Mouse (Mus musculus) gonadal fat pad, adult 2 months (tissue): ENCODE data around the gene Plekhg2. TPM values are rescaled to one million over a fixed set of nuclear protein-coding genes. Genes with fewer than 3 reads are reported as not detected.

Source experiments
- DNase-seq: peaks from one replicate; pipeline ENCODE4 v3.0.0-alpha.2; 2012; ENCODE audit warnings: low read depth
- polyA plus RNA-seq: library from polyadenylated mRNA; depleted of rRNA; stranded (reverse); fragments of >200 nt; gene quantifications from 2 replicates; pipeline ENCODE4 v1.2.3, GENCODE M21; 2012

Gene Plekhg2
- polyA plus RNA-seq, 1 experiment, result 21.5 TPM

GRCm38 (mm10) chr7:28367663-28368275 is 4.6 kb downstream of the Plekhg2 start:
- DNase-seq, result no peak

- DNase-seq, result no peak
Observed at GRCm38 (mm10) chr7:28362441-28363060, 9.8 kb downstream of the Plekhg2 start.

DNA sequence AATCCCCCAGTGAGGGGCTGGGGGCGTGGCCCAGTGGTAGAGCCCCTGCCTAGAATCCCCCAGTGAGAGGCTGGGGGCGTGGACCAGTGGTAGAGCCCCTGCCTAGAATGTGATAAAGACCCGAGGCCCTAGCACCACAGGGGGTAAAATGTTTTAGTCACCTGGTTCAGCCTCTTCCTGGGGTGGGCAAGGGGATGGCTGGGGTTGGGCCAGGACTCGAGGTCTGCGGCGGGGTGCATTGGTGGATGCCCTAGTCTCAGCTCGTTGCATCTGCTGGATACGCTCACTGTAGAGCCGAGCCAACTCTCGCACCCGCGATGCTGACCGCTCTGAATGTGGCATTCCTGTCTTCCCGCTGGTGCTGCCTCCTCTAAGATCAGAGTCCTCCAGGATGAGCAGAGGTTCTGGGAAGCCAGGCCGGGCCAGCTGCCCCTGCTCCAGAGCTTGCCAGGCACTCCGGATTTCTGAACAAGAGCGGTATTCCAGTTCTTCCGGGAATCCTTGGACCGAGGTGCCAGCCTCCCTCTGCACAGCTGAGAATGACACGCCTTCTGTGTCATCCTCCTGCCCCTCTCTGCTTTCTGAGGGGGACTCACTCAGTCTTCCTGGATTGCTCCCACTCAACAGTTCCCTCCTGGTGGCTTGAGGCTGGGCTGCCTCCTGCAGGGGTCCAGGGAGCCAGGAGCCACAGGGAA is 10.6 kb downstream of the Plekhg2 start:
- no peak for DNase-seq

- DNase-seq, result no peak
Observed at GRCm38 (mm10) chr7:28360291-28360690, 12.1 kb downstream of the Plekhg2 start.

DNA sequence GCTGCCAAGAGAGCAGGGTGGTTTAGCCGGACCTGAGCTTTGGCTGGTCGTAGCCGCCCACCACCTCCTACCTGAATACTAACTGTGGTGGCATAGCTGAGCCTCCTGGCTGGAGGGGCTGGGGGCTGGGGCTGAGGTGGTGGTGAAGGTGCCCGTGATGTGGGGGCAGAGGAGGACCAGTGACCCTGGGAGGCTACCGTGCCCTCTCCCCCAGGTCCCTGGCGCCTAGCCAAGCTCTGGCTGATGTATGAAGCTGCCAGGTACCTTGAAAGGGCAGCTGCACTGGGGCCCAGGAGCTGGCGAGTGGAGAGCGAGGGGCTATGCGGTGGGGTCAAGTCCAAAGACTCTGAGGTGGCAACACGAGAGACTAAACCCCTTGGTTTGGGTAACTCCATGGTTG is 12.5 kb downstream of the Plekhg2 start:
- DNase-seq, result no peak

DNA sequence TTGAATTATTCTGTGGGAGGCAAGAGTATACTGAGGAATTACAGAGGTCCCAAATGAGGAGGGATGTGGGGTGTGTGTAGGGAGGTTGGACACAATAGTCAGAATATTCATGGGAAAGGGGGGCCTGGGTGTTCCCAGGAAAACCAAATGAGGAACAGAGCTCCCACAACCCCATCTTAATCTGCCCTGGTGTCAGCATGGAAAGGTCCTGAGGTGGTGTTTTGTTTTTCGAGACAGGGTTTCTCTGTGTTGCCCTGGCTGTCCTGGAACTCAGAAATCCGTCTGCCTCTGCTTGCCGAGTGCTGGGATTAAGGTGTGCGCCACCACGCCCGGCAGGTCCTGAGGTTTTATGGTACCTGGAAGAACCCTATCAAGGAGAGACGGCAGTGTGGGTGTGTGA is 14.0 kb downstream of the Plekhg2 start:
- DNase-seq, result no peak

GRCm38 (mm10) chr7:28357984-28358383 is 14.4 kb downstream of the Plekhg2 start:
- no peak for DNase-seq

DNA sequence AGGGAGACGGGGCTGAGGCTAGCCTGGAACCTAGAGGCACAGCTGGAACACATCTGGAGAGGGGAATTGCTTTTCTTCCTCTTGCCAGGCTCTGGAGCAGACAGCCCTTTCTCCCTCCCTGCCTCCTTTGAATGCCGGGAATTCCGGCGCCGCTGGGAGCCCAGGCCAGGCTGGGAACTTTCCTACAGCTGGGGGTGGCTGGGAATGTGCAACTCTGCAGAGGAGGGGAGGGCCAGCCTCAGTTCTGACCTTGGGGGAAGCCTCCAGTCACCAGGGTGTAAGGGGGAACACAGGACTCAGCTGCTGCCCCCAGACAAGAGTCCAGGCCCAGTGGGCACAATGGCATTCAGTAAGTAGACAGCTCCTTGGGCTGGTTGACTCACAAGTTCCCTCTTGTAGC is 15.4 kb downstream of the Plekhg2 start:
- DNase-seq, result no peak

DNA sequence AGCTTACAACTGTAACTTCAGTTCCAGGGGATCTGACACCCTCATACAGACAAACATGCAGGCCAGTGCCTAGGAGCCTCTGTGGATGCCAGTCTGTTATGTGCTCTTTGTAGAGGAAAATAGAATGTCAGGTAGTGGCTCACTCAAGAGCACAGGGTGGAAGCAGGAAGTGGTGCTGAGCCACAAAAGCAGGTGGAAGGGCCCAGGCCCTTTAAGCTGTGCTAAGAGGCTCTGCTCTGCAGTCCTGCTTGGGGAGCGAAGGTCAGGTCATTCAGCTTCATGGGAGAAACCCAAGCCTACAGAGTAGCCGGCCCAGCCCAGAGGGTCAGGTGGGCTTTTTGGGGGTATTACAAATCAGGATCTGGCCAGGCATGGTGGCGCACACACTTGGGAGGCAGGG is 17.2 kb downstream of the Plekhg2 start:
- DNase-seq, result no peak

DNA sequence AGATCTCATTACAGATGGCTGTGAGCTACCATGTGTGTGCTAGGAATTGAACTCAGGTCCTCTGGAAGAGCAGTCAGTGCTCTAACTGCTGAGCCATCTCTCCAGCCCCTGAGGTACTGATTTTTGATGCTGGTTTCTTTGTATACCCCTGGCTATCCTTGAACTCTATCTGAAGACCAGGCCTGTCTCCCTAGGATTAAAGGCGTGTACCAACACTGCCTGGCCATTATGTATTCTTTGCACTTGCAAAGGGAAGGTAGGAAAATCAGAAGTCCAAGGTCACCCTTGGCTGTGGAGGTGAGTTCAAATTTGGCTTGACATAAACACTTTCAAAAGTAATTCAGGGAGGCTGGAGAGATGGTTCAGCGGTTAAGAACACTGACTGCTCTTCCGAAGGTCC is 17.8 kb downstream of the Plekhg2 start:
- no peak for DNase-seq

DNA sequence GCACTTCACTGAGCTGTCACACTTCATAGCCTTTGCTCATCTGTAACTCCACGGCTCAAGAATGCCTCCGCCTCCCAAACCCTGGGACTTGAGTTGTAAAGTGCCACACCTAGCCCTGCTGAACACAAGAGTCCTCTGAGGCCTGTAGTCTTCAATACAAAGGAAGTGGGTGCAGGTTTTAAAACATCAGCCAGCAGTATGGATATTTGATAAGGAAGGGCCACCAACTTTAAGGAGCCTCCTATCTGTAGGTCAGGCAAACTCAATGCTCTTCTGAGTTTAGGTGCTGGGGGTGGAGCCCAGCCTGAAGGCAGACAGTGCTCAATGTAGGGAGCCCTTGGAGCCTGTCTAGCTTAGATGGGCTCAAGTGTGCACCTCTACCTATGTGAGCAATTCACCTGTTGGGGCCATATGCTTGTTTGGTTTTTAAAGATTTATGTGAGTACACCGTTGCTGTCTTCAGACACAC is 18.3 kb downstream of the Plekhg2 start:
- no peak for DNase-seq

DNA sequence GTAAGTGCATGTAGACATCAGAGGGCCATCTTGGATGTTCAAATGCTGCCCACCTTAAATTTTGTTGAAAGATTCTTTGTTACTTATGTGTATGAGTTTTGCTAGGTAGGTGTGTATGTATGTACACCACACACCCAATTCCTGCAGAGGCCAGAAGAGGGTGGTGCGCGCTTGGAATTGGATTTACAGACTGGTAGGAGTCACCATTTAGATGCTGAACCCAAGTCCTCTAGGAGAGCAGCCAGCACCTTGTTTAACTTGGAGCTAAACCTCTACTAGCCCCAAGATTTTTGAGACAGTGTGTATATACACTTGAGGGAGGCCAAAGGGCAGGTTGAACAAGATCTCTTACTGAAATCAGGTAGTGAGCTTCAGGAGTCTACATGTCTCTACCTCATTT is 19.1 kb downstream of the Plekhg2 start:
- DNase-seq, result no peak

DNA sequence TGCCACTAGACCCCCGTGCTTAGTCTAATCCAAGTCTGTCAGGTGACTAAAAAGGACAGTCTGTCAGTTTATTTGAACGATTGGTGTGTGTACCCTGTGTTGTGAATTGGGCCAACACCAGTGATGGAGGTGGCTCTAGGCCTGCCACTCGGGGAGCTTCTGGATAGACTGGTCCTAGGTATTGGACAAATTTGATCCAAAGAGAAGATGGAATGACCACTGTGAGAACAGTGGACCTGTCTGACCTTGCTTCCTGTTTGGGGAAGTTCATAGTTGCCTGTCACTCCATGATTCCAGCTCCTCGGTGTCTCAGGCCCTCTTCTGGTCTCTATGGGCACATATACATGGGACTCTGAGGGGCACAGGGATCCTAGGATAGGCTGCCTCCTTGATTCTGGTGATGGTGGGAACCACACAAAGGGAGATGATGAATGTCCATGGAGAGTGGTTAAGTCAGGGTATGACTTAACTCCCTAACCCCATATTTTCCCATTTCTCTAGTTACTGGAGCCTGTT is 20.7 kb downstream of the Plekhg2 start:
- no peak for DNase-seq

GRCm38 (mm10) chr7:28350155-28350883 is 22.1 kb downstream of the Plekhg2 start, which contains the start of gene Rps16:
Gene Rps16, plus strand, starts transcription at chr7:28350652.
- DNase-seq, result no peak

- DNase-seq, result no peak
Observed at GRCm38 (mm10) chr7:28348601-28349000, 23.8 kb downstream of the Plekhg2 start.

- DNase-seq, result no peak
Observed at GRCm38 (mm10) chr7:28347746-28348145, 24.7 kb downstream of the Plekhg2 start.

GRCm38 (mm10) chr7:28344637-28345036 is 27.8 kb downstream of the Plekhg2 start:
- no peak for DNase-seq

DNA sequence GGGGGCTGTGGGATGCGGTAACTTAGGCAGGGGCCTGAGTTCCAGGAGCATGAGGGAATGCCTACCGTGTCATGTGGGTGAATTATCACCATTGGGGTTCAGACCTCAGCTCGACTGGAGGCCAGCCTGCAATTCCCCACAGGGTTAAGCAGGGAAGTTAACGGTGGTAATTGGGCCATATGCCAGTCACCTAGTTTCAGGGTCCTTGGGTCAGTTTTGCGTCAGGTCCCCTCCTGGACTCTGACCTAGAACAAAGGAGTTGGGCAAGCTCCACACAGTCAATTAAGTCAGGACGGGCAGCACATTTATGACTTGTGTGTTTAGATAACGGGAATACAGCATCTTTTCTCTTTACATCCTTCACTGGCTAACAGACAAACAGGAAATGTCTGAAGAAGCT is 31.0 kb downstream of the Plekhg2 start:
- DNase-seq, result no peak

DNA sequence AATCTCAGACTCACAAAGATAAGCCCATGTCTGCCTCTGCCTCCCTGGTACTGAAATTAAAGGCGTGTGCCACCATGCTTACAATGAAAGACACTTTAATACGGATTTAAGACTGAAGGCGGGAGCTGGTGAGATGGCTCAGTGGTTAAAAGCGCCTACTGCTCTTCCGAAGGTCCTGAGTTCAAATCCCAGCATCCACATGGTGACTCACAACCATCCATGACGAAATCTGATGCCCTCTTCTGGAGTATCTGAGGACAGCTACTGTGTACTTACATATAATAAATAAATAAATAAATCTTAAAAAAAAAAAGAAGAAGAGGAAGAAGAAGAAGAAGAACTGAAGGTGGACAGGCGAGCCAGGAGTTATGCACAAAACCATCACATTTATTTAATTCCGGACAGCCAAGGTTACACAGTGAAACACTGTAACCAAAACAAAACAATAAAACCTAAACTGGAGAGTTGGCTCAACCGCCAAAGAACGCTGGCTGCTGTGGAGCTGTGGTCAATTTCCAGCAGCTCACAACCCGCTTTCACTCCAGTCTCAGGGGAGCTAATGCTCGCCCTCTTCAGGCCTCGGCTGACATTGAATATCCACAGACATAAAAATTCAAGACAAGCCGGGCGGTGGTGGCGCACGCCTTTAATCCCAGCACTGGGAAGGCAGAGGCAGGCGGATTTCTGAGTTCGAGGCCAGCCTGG is 33.0 kb downstream of the Plekhg2 start:
- DNase-seq, result no peak

- DNase-seq, result peak; percentile 87
Observed at GRCm38 (mm10) chr7:28338108-28338998, 34.0 kb downstream of the Plekhg2 start, which contains the start of gene Supt5. Gene Supt5, minus strand, starts transcription at chr7:28338746.
